Comparison of ENCODE assay signal across 33 mouse cellular contexts in genomic region chr6:129276483-129276882, GRCm38 (mm10). TPM values are rescaled to one million over a fixed set of nuclear protein-coding genes. Genes with fewer than 3 reads are reported as not detected.
A peak's percentile ranks its signal among the peaks of the same experiment; 100 is the strongest.
DNase-seq lines count a peak whose midpoint lies in the region; ATAC-seq and TF ChIP-seq lines count a peak whose summit lies in the region.
"Had no signal": no experiment of that assay in that cellular context is flagged by ENCODE, and none has a peak within 500 bp of the region (broad histone marks: within the 10 kb centered on the region; RNA-seq: fewer than 3 reads in every experiment).

No protein-coding gene starts in this region.

- intact Hi-C loops in left cerebral cortex, postnatal 25 days (cut with DNase I): no loop called here
- intact Hi-C loops in gastrocnemius, postnatal 36 days (cut with DNase I): no loop called here

- no peaks in the 10 kb centered on the region for H3K9me3 ChIP-seq in MEL (replicated peaks; ENCODE audit: insufficient read depth, low read length)
- H3K9me3 ChIP-seq: embryonic facial prominence, embryonic 12.5 days; embryonic facial prominence, embryonic 15.5 days; heart, embryonic 10.5 days; heart, embryonic 13.5 days; hindbrain, embryonic 13.5 days had no signal

- TF ChIP-seq CTCF in MEL (IDR thresholded peaks at IDR 0.05 in 2 of 3, conservative IDR thresholded peaks at IDR 0.05 in 1 of 3; ENCODE audit: control insufficient read depth in 1 of 3, insufficient read depth in 1 of 3, low read depth in 2 of 3, low read length in 3 of 3, poor library complexity in 1 of 3, severe bottlenecking in 1 of 3): no peak
- TF ChIP-seq CTCF in bone marrow macrophage, adult 2 months (IDR thresholded peaks at IDR 0.05; ENCODE audit: low read depth, low read length): no peak

- H3K79me2 ChIP-seq in MEL (ENCODE audit: control insufficient read depth, insufficient read depth, low read length, poor library complexity): no peaks in the 10 kb centered on the region

- H3K4me3 ChIP-seq in MEL (ENCODE audit: control insufficient read depth in 1 of 2, insufficient read depth in 1 of 2, low read depth in 2 of 2, low read length in 2 of 2): no peak overlapping the region
- H3K4me3 ChIP-seq in bone marrow macrophage, adult 2 months (ENCODE audit: insufficient read depth, low read length): no peak overlapping the region
- H3K4me3 ChIP-seq: embryonic facial prominence, embryonic 12.5 days; embryonic facial prominence, embryonic 15.5 days; gastrocnemius, adult 2 months; heart, adult 2 months; heart, embryonic 10.5 days; heart, embryonic 13.5 days; hindbrain, embryonic 13.5 days had no signal

- no peak for TF ChIP-seq RAD21 in MEL (IDR thresholded peaks at IDR 0.05; ENCODE audit: low read depth, low read length)

- H3K36me3 ChIP-seq in MEL (ENCODE audit: control insufficient read depth in 1 of 2, insufficient read depth in 2 of 2, low read length in 2 of 2): peaks cover 0 to 17% of the 10 kb centered on the region in 2 experiments; a peak in 2 of 4 replicates
- H3K36me3 ChIP-seq: embryonic facial prominence, embryonic 12.5 days; embryonic facial prominence, embryonic 15.5 days; heart, embryonic 10.5 days; heart, embryonic 13.5 days; hindbrain, embryonic 13.5 days had no signal

- peak; percentile 12 to 27; a peak in 1 of 4 replicates for ATAC-seq in hematopoietic stem cell, adult 5-6 weeks (replicated peaks in 1 of 2; ENCODE audit: insufficient read depth in 1 of 2, low FRiP score in 2 of 2, low TSS enrichment in 1 of 2, low read depth in 1 of 2, poor library complexity in 2 of 2, severe bottlenecking in 2 of 2)
- ATAC-seq in megakaryocyte progenitor cell, adult 5-6 weeks (replicated peaks; ENCODE audit: poor library complexity): peak; percentile 54
- ATAC-seq: forebrain, embryonic 14.5 days; forebrain, postnatal 0 days; hindbrain, embryonic 16.5 days; intestine, embryonic 16.5 days had no signal

- no peak for TF ChIP-seq POLR2A in MEL (IDR thresholded peaks at IDR 0.05; ENCODE audit: control insufficient read depth in 1 of 2, insufficient read depth in 1 of 2, low read depth in 1 of 2, low read length in 2 of 2, poor library complexity in 1 of 2)
- no peak for TF ChIP-seq POLR2A in bone marrow macrophage, adult 2 months (IDR thresholded peaks at IDR 0.05; ENCODE audit: borderline replicate concordance, low read depth, low read length)

- no peak overlapping the region for H3K9ac ChIP-seq in MEL (ENCODE audit: control insufficient read depth, low read depth, low read length, poor library complexity, severe bottlenecking)
- H3K9ac ChIP-seq: embryonic facial prominence, embryonic 12.5 days; embryonic facial prominence, embryonic 15.5 days; forebrain, postnatal 0 days; heart, embryonic 13.5 days; hindbrain, embryonic 13.5 days had no signal

- H3K27ac ChIP-seq in MEL (ENCODE audit: control insufficient read depth, low read depth, low read length): no peak overlapping the region
- H3K27ac ChIP-seq in bone marrow macrophage, adult 2 months (ENCODE audit: insufficient read depth, low read depth, low read length): 0 out of 2 replicates have a peak overlapping the region, but pooled peaks have one; percentile 14
- H3K27ac ChIP-seq: embryonic facial prominence, embryonic 12.5 days; embryonic facial prominence, embryonic 15.5 days; gastrocnemius, adult 2 months; heart, adult 2 months; heart, embryonic 10.5 days; heart, embryonic 13.5 days; hindbrain, embryonic 13.5 days had no signal

- no peaks in the 10 kb centered on the region; a peak in 1 of 4 replicates for H3K27me3 ChIP-seq in MEL (ENCODE audit: control insufficient read depth in 1 of 2, insufficient read depth in 2 of 2, low read length in 2 of 2)
- H3K27me3 ChIP-seq: embryonic facial prominence, embryonic 12.5 days; embryonic facial prominence, embryonic 15.5 days; heart, embryonic 13.5 days; hindbrain, embryonic 13.5 days had no signal

- H3K4me1 ChIP-seq in MEL (ENCODE audit: control insufficient read depth in 1 of 2, insufficient read depth in 2 of 2, low read length in 2 of 2): peaks cover 4 to 12% of the 10 kb centered on the region in 2 experiments
- peaks cover 12% of the 10 kb centered on the region for H3K4me1 ChIP-seq in bone marrow macrophage, adult 2 months (ENCODE audit: control insufficient read depth, insufficient read depth, low read length)
- H3K4me1 ChIP-seq: embryonic facial prominence, embryonic 12.5 days; embryonic facial prominence, embryonic 15.5 days; heart, embryonic 10.5 days; heart, embryonic 13.5 days; hindbrain, embryonic 13.5 days had no signal

- no peak for TF ChIP-seq EP300 in MEL (IDR thresholded peaks at IDR 0.05; ENCODE audit: low read depth in 1 of 2, low read length in 2 of 2)

- DNase-seq in MEL (ENCODE audit: low read depth, low spot score): peak; percentile 33
- DNase-seq in left cerebral cortex, postnatal 25 days (ENCODE audit: low spot score in 2 of 2): no peak
- no peak for DNase-seq in Muller cell, postnatal 12 days (ENCODE audit: inconsistent ontology term)
- no peak for DNase-seq in gastrocnemius, postnatal 36 days
- DNase-seq: adrenal gland, adult 8-10 months; adrenal gland, postnatal 25 days; cerebellum, adult 18-20 months; cerebellum, adult 9-10 months; cerebellum, postnatal 14 days; forebrain, postnatal 0 days; gastrocnemius, adult 2 months; gastrocnemius, postnatal 14 days; heart, adult 2 months; heart, postnatal 14 days; heart, postnatal 4 days had no signal

TF ChIP-seq in MEL, 35 proteins besides CTCF, POLR2A, EP300 and RAD21:
- no peak for TF ChIP-seq KAT2A (conservative IDR thresholded peaks at IDR 0.05; ENCODE audit: low read depth, low read length)
- TF ChIP-seq MXI1 (IDR thresholded peaks at IDR 0.05; ENCODE audit: low read depth, low read length): no peak
- TF ChIP-seq ETS1 (IDR thresholded peaks at IDR 0.05; ENCODE audit: low read depth, low read length): peak; percentile 9; the same call in 1 of the 2 replicates
- TF ChIP-seq POLR2AphosphoS2 (IDR thresholded peaks at IDR 0.05; ENCODE audit: low read length): no peak
- TF ChIP-seq TBP (IDR thresholded peaks at IDR 0.05; ENCODE audit: low read depth, low read length): no peak
- TF ChIP-seq UBTF (IDR thresholded peaks at IDR 0.05; ENCODE audit: borderline replicate concordance, insufficient read depth, low read depth, low read length): no peak
TF ChIP-seq in MEL: peak in this region for 1.

RNA-seq across cellular contexts. Expression of gene Cd69, which starts 1.2 kb away (rescaled TPM):
- 0.26 TPM in 1 of 2 replicates, not detected in the other for total RNA-seq in MEL (2012; rRNA removed)
- polyA plus RNA-seq in MEL (2012; ENCODE audit: insufficient read depth in 1 of 2, insufficient read length in 2 of 2, low read depth in 1 of 2, low replicate concordance in 2 of 2, missing spikeins in 1 of 2): not detected
- polyA plus RNA-seq in bone marrow macrophage, adult 2 months (2012; ENCODE audit: insufficient read depth, insufficient read length, missing spikeins): 1.7 and 2.1 TPM in 2 replicates
- total RNA-seq in hematopoietic stem cell, adult 5-6 weeks (2017): 340 and 460 TPM in 2 replicates
- 128 and 146 TPM in 2 replicates for total RNA-seq in megakaryocyte progenitor cell, adult 5-6 weeks (2015)
- 109 and 150 TPM in 2 replicates for total RNA-seq in megakaryocyte progenitor cell, adult 5-6 weeks (2017)
- not detected for total RNA-seq in left cerebral cortex, postnatal 25 days (2021)
- under 1 TPM in 1 of 2 experiments, not detected in 1; 0.31 TPM for total RNA-seq in gastrocnemius, postnatal 36 days (2021)
- total RNA-seq: forebrain, postnatal 0 days; gastrocnemius, adult 2 months; gastrocnemius, postnatal 14 days; heart, postnatal 4 days had no signal
- polyA plus RNA-seq: C2C12; embryonic facial prominence, embryonic 12.5 days; forebrain, embryonic 11.5 days; forebrain, embryonic 14.5 days; heart, embryonic 13.5 days; hindbrain, embryonic 13.5 days had no signal

RNA-seq across cellular contexts. Expression of gene 4922502D21Rik, which starts 55.1 kb away (rescaled TPM):
- total RNA-seq in MEL (2012; rRNA removed): not detected in 2 replicates
- polyA plus RNA-seq in MEL (2012; ENCODE audit: insufficient read depth in 1 of 2, insufficient read length in 2 of 2, low read depth in 1 of 2, low replicate concordance in 2 of 2, missing spikeins in 1 of 2): not detected
- polyA plus RNA-seq in bone marrow macrophage, adult 2 months (2012; ENCODE audit: insufficient read depth, insufficient read length, missing spikeins): not detected in 2 replicates
- not detected in 2 replicates for total RNA-seq in hematopoietic stem cell, adult 5-6 weeks (2017)
- 0.42 TPM in 1 of 2 replicates, not detected in the other for total RNA-seq in megakaryocyte progenitor cell, adult 5-6 weeks (2015)
- 0.34 TPM in 1 of 2 replicates, not detected in the other for total RNA-seq in megakaryocyte progenitor cell, adult 5-6 weeks (2017)
- not detected for total RNA-seq in left cerebral cortex, postnatal 25 days (2021)
- total RNA-seq in gastrocnemius, postnatal 36 days (2021): not detected
- total RNA-seq: adrenal gland, adult 8-10 months; adrenal gland, postnatal 25 days; ES-E14; forebrain, postnatal 0 days; gastrocnemius, adult 2 months; gastrocnemius, postnatal 14 days; heart, adult 2 months; heart, postnatal 14 days; heart, postnatal 4 days had no signal
- polyA plus RNA-seq: activated CD4-positive, CD25-positive, alpha-beta regulatory T cell, adult 4 months; C2C12; CD4-positive, CD25-positive, alpha-beta regulatory T cell, adult 4 months; embryonic facial prominence, embryonic 12.5 days; forebrain, embryonic 11.5 days; forebrain, embryonic 14.5 days; forebrain, postnatal 0 days; frontal cortex, adult 2 months; heart, embryonic 10.5 days; heart, embryonic 13.5 days; heart, embryonic 16.5 days; hindbrain, embryonic 13.5 days; hindbrain, embryonic 16.5 days; intestine, embryonic 16.5 days had no signal

Comparison
In these comparisons a context has a peak if more than half of its experiments do, and no peak if none do; other contexts are left out.
1. RNA of gene Cd69, which starts 1.2 kb away (total RNA-seq): 340 to 460 TPM in hematopoietic stem cell, adult 5-6 weeks and 109 to 150 TPM in megakaryocyte progenitor cell, adult 5-6 weeks; 0.31 TPM in gastrocnemius, postnatal 36 days, 0.26 TPM in MEL and not detected in left cerebral cortex, postnatal 25 days; every median in the first group is over 10 times any median in the second.